Mouse (Mus musculus): Measurements from ENCODE around the gene Sgsm3.

Sgsm3 gene

GRCm38 (mm10) chr15:80955836-80956438 lies 21.6 kb upstream of the Sgsm3 start:
- no peak for TF ChIP-seq GATA4 (IDR thresholded peaks at IDR 0.05; ENCODE audit: insufficient replicate concordance, low read length)

GRCm38 (mm10) chr15:80969371-80969770 lies 8.2 kb upstream of the Sgsm3 start:
- no peak for TF ChIP-seq GATA4 (IDR thresholded peaks at IDR 0.05; ENCODE audit: insufficient replicate concordance, low read length)

- TF ChIP-seq GATA4 (IDR thresholded peaks at IDR 0.05; ENCODE audit: insufficient replicate concordance, low read length): no peak
Observed at GRCm38 (mm10) chr15:80974311-80974710, 3.3 kb upstream of the Sgsm3 start.

- no peak for TF ChIP-seq GATA4 (IDR thresholded peaks at IDR 0.05; ENCODE audit: insufficient replicate concordance, low read length)
Observed at GRCm38 (mm10) chr15:80975666-80976065, 1.9 kb upstream of the Sgsm3 start.

- no peak for TF ChIP-seq GATA4 (IDR thresholded peaks at IDR 0.05; ENCODE audit: insufficient replicate concordance, low read length)
Observed at GRCm38 (mm10) chr15:80979611-80980010, 2.0 kb downstream of the Sgsm3 start.

GRCm38 (mm10) chr15:80981176-80981575 lies 3.6 kb downstream of the Sgsm3 start:
- TF ChIP-seq GATA4 (IDR thresholded peaks at IDR 0.05; ENCODE audit: insufficient replicate concordance, low read length): no peak

- no peak for TF ChIP-seq GATA4 (IDR thresholded peaks at IDR 0.05; ENCODE audit: insufficient replicate concordance, low read length)
Observed at GRCm38 (mm10) chr15:80983264-80983663, 5.7 kb downstream of the Sgsm3 start.

GRCm38 (mm10) chr15:80988331-80988730 lies 10.8 kb downstream of the Sgsm3 start:
- no peak for TF ChIP-seq GATA4 (IDR thresholded peaks at IDR 0.05; ENCODE audit: insufficient replicate concordance, low read length)

- no peak for TF ChIP-seq GATA4 (IDR thresholded peaks at IDR 0.05; ENCODE audit: insufficient replicate concordance, low read length)
Observed at GRCm38 (mm10) chr15:80989712-80990111, 12.1 kb downstream of the Sgsm3 start.

GRCm38 (mm10) chr15:80994959-80995358 lies 17.4 kb downstream of the Sgsm3 start:
- no peak for TF ChIP-seq GATA4 (IDR thresholded peaks at IDR 0.05; ENCODE audit: insufficient replicate concordance, low read length)

- no peak for TF ChIP-seq GATA4 (IDR thresholded peaks at IDR 0.05; ENCODE audit: insufficient replicate concordance, low read length)
Observed at GRCm38 (mm10) chr15:80996090-80996835, 18.7 kb downstream of the Sgsm3 start.

GRCm38 (mm10) chr15:80997077-80997476 lies 19.5 kb downstream of the Sgsm3 start:
- TF ChIP-seq GATA4 (IDR thresholded peaks at IDR 0.05; ENCODE audit: insufficient replicate concordance, low read length): no peak

- no peak for TF ChIP-seq GATA4 (IDR thresholded peaks at IDR 0.05; ENCODE audit: insufficient replicate concordance, low read length)
Observed at GRCm38 (mm10) chr15:81000419-81001138, 23.0 kb downstream of the Sgsm3 start.

GRCm38 (mm10) chr15:81006127-81006735 lies 28.7 kb downstream of the Sgsm3 start:
- no peak for TF ChIP-seq GATA4 (IDR thresholded peaks at IDR 0.05; ENCODE audit: insufficient replicate concordance, low read length)

- no peak for TF ChIP-seq GATA4 (IDR thresholded peaks at IDR 0.05; ENCODE audit: insufficient replicate concordance, low read length)
Observed at GRCm38 (mm10) chr15:81007339-81007738, 29.8 kb downstream of the Sgsm3 start.

GRCm38 (mm10) chr15:81007905-81008304 lies 30.3 kb downstream of the Sgsm3 start:
- no peak for TF ChIP-seq GATA4 (IDR thresholded peaks at IDR 0.05; ENCODE audit: insufficient replicate concordance, low read length)

All from liver, adult (tissue).